Mouse (Mus musculus) liver, embryonic 14.5 days (tissue): Measurements from ENCODE around the gene Homer2.

Source experiments
- CTCF ChIP-seq: IDR thresholded peaks from 2 replicates; pipeline ENCODE4 v1.5.1; 2016; ENCODE audit warnings: antibody characterized with exemption, low read depth, control low read depth
- EP300 ChIP-seq: IDR thresholded peaks from 2 replicates; pipeline ENCODE4 v1.6.1; 2016; ENCODE audit warnings: antibody characterized with exemption, low read depth

DNA sequence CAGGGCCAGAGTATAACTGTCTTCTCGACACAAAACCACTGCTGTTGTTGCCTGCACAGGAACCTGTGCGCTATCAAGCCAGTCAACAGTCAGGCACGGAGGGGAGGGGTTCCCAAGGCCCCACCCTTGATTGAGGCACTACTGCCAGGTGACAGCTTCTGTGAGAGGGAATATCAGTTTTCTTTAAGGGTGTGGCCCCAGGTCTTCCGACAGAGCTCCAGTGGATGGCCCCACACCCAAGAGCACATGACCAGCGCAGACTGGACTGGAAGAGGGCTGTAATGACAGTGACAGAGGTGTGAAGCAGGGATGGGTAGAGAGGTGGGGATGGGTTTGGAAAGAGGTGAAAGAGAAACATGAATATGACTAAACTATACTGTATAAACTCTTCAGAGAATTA lies 16.3 kb downstream of the Homer2 start:
- TF ChIP-seq CTCF (no peak), EP300 (no peak)
